18 mouse cellular contexts compared by ENCODE assay signal in the genomic region with DNA sequence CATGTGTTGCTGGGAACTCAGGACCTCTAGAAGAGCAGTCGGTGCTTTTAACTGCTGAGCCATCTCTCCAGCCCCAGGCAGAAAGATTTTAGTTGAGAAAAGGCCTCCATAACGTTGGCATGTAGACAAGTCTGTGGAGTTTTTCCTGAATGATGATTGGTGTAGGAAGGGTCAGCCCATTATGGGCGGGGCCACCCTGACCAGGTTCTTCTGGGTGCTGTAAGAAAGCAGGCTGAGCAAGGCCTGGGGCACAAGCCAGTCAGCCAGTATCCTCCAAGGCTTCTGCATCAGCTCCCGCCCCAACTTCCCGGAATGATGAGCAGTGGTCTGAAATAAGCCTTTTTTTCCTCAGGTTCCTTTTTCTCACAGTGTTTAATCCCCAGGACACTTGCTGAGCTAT. TPM values are rescaled to one million over a fixed set of nuclear protein-coding genes. Genes with fewer than 3 reads are reported as not detected.
DNase-seq lines count a peak whose midpoint lies in the region; ATAC-seq and TF ChIP-seq lines count a peak whose summit lies in the region.
"Had no signal": no experiment of that assay in that cellular context is flagged by ENCODE, and none has a peak within 500 bp of the region (broad histone marks: within the 10 kb centered on the region; RNA-seq: fewer than 3 reads in every experiment).

No protein-coding gene starts in this region.

- 46% methylated on average over 5 of the region's 5 CpGs for WGBS in lung, embryonic 14.5 days
- WGBS in hindbrain, embryonic 11.5 days = 53% methylated on average over 5 of the region's 5 CpGs

- no peaks in the 10 kb centered on the region for H3K27me3 ChIP-seq in lung, embryonic 14.5 days (ENCODE audit: insufficient read depth, low read length)
- H3K27me3 ChIP-seq in hindbrain, embryonic 11.5 days (ENCODE audit: control insufficient read depth, insufficient read depth, low read length) = no peaks in the 10 kb centered on the region
- H3K27me3 ChIP-seq: embryonic facial prominence, embryonic 12.5 days; intestine, embryonic 15.5 days; limb, embryonic 13.5 days; midbrain, embryonic 12.5 days had no signal

- ATAC-seq in lung, embryonic 14.5 days (ENCODE audit: insufficient read depth) = no peak
- no peak for ATAC-seq in inflammation-experienced regulatory T-cells, adult 6 months
- no peak for ATAC-seq in hindbrain, embryonic 11.5 days (ENCODE audit: low FRiP score)
- ATAC-seq: intestine, embryonic 15.5 days; liver, postnatal 0 days had no signal

- no peak for DNase-seq in gastrocnemius, adult 2 months
- no peak for DNase-seq in gastrocnemius, adult 8-10 months (ENCODE audit: low spot score in 2 of 2)
- peak; percentile 60 for DNase-seq in lung, embryonic 14.5 days
- DNase-seq in lung, postnatal 25 days (ENCODE audit: low spot score) = no peak
- DNase-seq in brain, embryonic 14.5 days (ENCODE audit: low read depth) = peak; percentile 17
- no peak for DNase-seq in hindbrain, embryonic 11.5 days (ENCODE audit: low spot score)
- DNase-seq in right cerebral cortex, adult 2 months (ENCODE audit: low spot score in 2 of 2) = no peak
- DNase-seq: adrenal gland, adult 2 months; cerebellum, adult 18-20 months; kidney, postnatal 14 days; liver, postnatal 0 days; right cerebral cortex, postnatal 25 days had no signal

- no peaks in the 10 kb centered on the region for H3K9me3 ChIP-seq in lung, embryonic 14.5 days (ENCODE audit: low read depth, low read length)
- H3K9me3 ChIP-seq in hindbrain, embryonic 11.5 days (ENCODE audit: control insufficient read depth, low read length) = no peaks in the 10 kb centered on the region
- H3K9me3 ChIP-seq: embryonic facial prominence, embryonic 12.5 days; intestine, embryonic 15.5 days; midbrain, embryonic 12.5 days had no signal

- intact Hi-C loops in gastrocnemius, adult 2 months (cut with DNase I) = loop anchor here (5.0 kb wide), 1 partner anchor 41 kb away; the partner anchor contains the start of gene Rps11

- H3K4me2 ChIP-seq in lung, embryonic 14.5 days = no peak overlapping the region
- no peak overlapping the region for H3K4me2 ChIP-seq in hindbrain, embryonic 11.5 days (replicated peaks; ENCODE audit: low read depth, low read length)
- H3K4me2 ChIP-seq: embryonic facial prominence, embryonic 12.5 days; intestine, embryonic 15.5 days; limb, embryonic 13.5 days; midbrain, embryonic 12.5 days had no signal

- peaks cover 64% of the 10 kb centered on the region for H3K36me3 ChIP-seq in lung, embryonic 14.5 days (ENCODE audit: insufficient read depth)
- no peaks in the 10 kb centered on the region for H3K36me3 ChIP-seq in hindbrain, embryonic 11.5 days (ENCODE audit: control insufficient read depth, insufficient read depth, low read length)

- TF ChIP-seq POLR2A in brain, embryonic 14.5 days (IDR thresholded peaks at IDR 0.05; ENCODE audit: borderline replicate concordance, extremely low read depth, insufficient read depth, insufficient read length, poor library complexity, severe bottlenecking) = no peak

- no peak overlapping the region for H3K9ac ChIP-seq in lung, embryonic 14.5 days
- no peak overlapping the region for H3K9ac ChIP-seq in hindbrain, embryonic 11.5 days (ENCODE audit: low read depth, low read length)
- H3K9ac ChIP-seq: embryonic facial prominence, embryonic 12.5 days; intestine, embryonic 15.5 days; limb, embryonic 13.5 days; liver, postnatal 0 days; midbrain, embryonic 12.5 days had no signal

- no peaks in the 10 kb centered on the region for H3K4me1 ChIP-seq in lung, embryonic 14.5 days (ENCODE audit: insufficient read depth)
- H3K4me1 ChIP-seq in hindbrain, embryonic 11.5 days (replicated peaks; ENCODE audit: control insufficient read depth, insufficient read depth, low read length) = no peaks in the 10 kb centered on the region; the same call in 1 of the 2 replicates
- H3K4me1 ChIP-seq: embryonic facial prominence, embryonic 12.5 days; midbrain, embryonic 12.5 days had no signal

- H3K4me3 ChIP-seq in gastrocnemius, adult 2 months = no peak overlapping the region
- no peak overlapping the region for H3K4me3 ChIP-seq in lung, embryonic 14.5 days (ENCODE audit: low read depth, low read length)
- no peak overlapping the region for H3K4me3 ChIP-seq in hindbrain, embryonic 11.5 days (ENCODE audit: low read depth, low read length)
- H3K4me3 ChIP-seq: embryonic facial prominence, embryonic 12.5 days; hindbrain, embryonic 10.5 days; intestine, embryonic 15.5 days; limb, embryonic 13.5 days; midbrain, embryonic 12.5 days had no signal

- TF ChIP-seq CTCF in gastrocnemius, adult 2 months (IDR thresholded peaks at IDR 0.05) = no peak
- TF ChIP-seq CTCF in lung, embryonic 14.5 days (IDR thresholded peaks at IDR 0.05; ENCODE audit: low read depth) = no peak
- no peak for TF ChIP-seq CTCF in brain, embryonic 14.5 days (IDR thresholded peaks at IDR 0.05; ENCODE audit: borderline replicate concordance, extremely low read depth, insufficient read depth, insufficient read length)

- peak overlapping the region; percentile 85 for H3K27ac ChIP-seq in gastrocnemius, adult 2 months
- no peak overlapping the region for H3K27ac ChIP-seq in lung, embryonic 14.5 days (ENCODE audit: low read depth)
- no peak overlapping the region for H3K27ac ChIP-seq in hindbrain, embryonic 11.5 days (ENCODE audit: low read depth, low read length)
- H3K27ac ChIP-seq: embryonic facial prominence, embryonic 12.5 days; hindbrain, embryonic 10.5 days; intestine, embryonic 15.5 days; limb, embryonic 13.5 days; midbrain, embryonic 12.5 days had no signal

RNA-seq across cellular contexts. Expression of gene Rcn3, which starts 11.0 kb away (rescaled TPM):
- total RNA-seq in gastrocnemius, adult 2 months (2021) = 10 to 100 TPM in 1 of 2 experiments, 1 to 10 TPM in 1; 7.2 to 20.2 TPM
- total RNA-seq in gastrocnemius, adult 8-10 months (2022) = 10 to 100 TPM in 1 of 4 experiments, 1 to 10 TPM in 3; 4.1 to 10.2 (median 7.5) TPM
- 344 and 360 TPM in 2 replicates for polyA plus RNA-seq in lung, embryonic 14.5 days (2014; fragmentation: Nextera tagmentation; extraction: Ambion mirVana)
- 68.2 and 101 TPM in 2 replicates for polyA plus RNA-seq in brain, embryonic 14.5 days (2012; rRNA removed)
- polyA plus RNA-seq in inflammation-experienced regulatory T-cells, adult 6 months (2017; shearing (Covaris generic)) = 1 to 10 TPM; 1.7 to 6.5 (median 5.7) TPM
- 134 and 149 TPM in 2 replicates for polyA plus RNA-seq in hindbrain, embryonic 11.5 days (2014; fragmentation: Nextera tagmentation; extraction: Ambion mirVana)

RNA-seq across cellular contexts. Expression of gene Prrg2, which starts 18.5 kb away (rescaled TPM):
- total RNA-seq in gastrocnemius, adult 2 months (2021) = 10 to 100 TPM in 1 of 2 experiments, 1 to 10 TPM in 1; 8.1 to 11.0 TPM
- 10 to 100 TPM in 2 of 4 experiments, 1 to 10 TPM in 2; 7.2 to 13.3 (median 10.6) TPM for total RNA-seq in gastrocnemius, adult 8-10 months (2022)
- 18.1 and 19.2 TPM in 2 replicates for polyA plus RNA-seq in lung, embryonic 14.5 days (2014; fragmentation: Nextera tagmentation; extraction: Ambion mirVana)
- polyA plus RNA-seq in brain, embryonic 14.5 days (2012; rRNA removed) = 25.0 and 30.6 TPM in 2 replicates
- 1 to 10 TPM; 2.0 to 2.3 (median 2.1) TPM for polyA plus RNA-seq in inflammation-experienced regulatory T-cells, adult 6 months (2017; shearing (Covaris generic))
- 15.7 and 17.1 TPM in 2 replicates for polyA plus RNA-seq in hindbrain, embryonic 11.5 days (2014; fragmentation: Nextera tagmentation; extraction: Ambion mirVana)

RNA-seq across cellular contexts. Expression of gene Nosip, which starts 18.8 kb away (rescaled TPM):
- total RNA-seq in gastrocnemius, adult 2 months (2021) = 10 to 100 TPM; 30.2 to 32.9 TPM
- total RNA-seq in gastrocnemius, adult 8-10 months (2022) = 10 to 100 TPM; 24.5 to 31.0 (median 28.2) TPM
- 68.6 and 71.9 TPM in 2 replicates for polyA plus RNA-seq in lung, embryonic 14.5 days (2014; fragmentation: Nextera tagmentation; extraction: Ambion mirVana)
- 81.9 and 84.1 TPM in 2 replicates for polyA plus RNA-seq in brain, embryonic 14.5 days (2012; rRNA removed)
- polyA plus RNA-seq in inflammation-experienced regulatory T-cells, adult 6 months (2017; shearing (Covaris generic)) = 100 to 1,000 TPM; 129 to 164 (median 158) TPM
- 58.2 and 62.7 TPM in 2 replicates for polyA plus RNA-seq in hindbrain, embryonic 11.5 days (2014; fragmentation: Nextera tagmentation; extraction: Ambion mirVana)

RNA-seq across cellular contexts. Expression of gene Fcgrt, which starts 22.6 kb away (rescaled TPM):
- 10 to 100 TPM; 33.6 to 38.5 TPM for total RNA-seq in gastrocnemius, adult 2 months (2021)
- total RNA-seq in gastrocnemius, adult 8-10 months (2022) = 10 to 100 TPM; 23.8 to 37.0 (median 30.0) TPM
- 56.4 and 57.0 TPM in 2 replicates for polyA plus RNA-seq in lung, embryonic 14.5 days (2014; fragmentation: Nextera tagmentation; extraction: Ambion mirVana)
- polyA plus RNA-seq in brain, embryonic 14.5 days (2012; rRNA removed) = 11.7 and 17.3 TPM in 2 replicates
- polyA plus RNA-seq in inflammation-experienced regulatory T-cells, adult 6 months (2017; shearing (Covaris generic)) = 1 to 10 TPM in 2 of 3 experiments, under 1 TPM in 1; 0.81 to 3.0 (median 1.8) TPM
- 12.9 and 13.2 TPM in 2 replicates for polyA plus RNA-seq in hindbrain, embryonic 11.5 days (2014; fragmentation: Nextera tagmentation; extraction: Ambion mirVana)

RNA-seq across cellular contexts. Expression of gene Prr12, which starts 28.3 kb away (rescaled TPM):
- 10 to 100 TPM; 12.8 to 16.1 TPM for total RNA-seq in gastrocnemius, adult 2 months (2021)
- total RNA-seq in gastrocnemius, adult 8-10 months (2022) = 10 to 100 TPM; 15.3 to 17.5 (median 15.9) TPM
- 14.2 and 16.2 TPM in 2 replicates for polyA plus RNA-seq in lung, embryonic 14.5 days (2014; fragmentation: Nextera tagmentation; extraction: Ambion mirVana)
- 10.5 and 39.1 TPM in 2 replicates for polyA plus RNA-seq in brain, embryonic 14.5 days (2012; rRNA removed)
- 10 to 100 TPM in 1 of 3 experiments, 1 to 10 TPM in 2; 5.0 to 12.9 (median 9.8) TPM for polyA plus RNA-seq in inflammation-experienced regulatory T-cells, adult 6 months (2017; shearing (Covaris generic))
- polyA plus RNA-seq in hindbrain, embryonic 11.5 days (2014; fragmentation: Nextera tagmentation; extraction: Ambion mirVana) = 13.0 and 16.0 TPM in 2 replicates

Comparison
In these comparisons a context has a peak if more than half of its experiments do, and no peak if none do; other contexts are left out.
1. DNase-seq: peak in lung, embryonic 14.5 days (single experiment) and brain, embryonic 14.5 days (single experiment); none in gastrocnemius, adult 2 months (single experiment), gastrocnemius, adult 8-10 months (0 of 2), lung, postnatal 25 days (single experiment), hindbrain, embryonic 11.5 days (single experiment) and right cerebral cortex, adult 2 months (0 of 2).